Mouse (Mus musculus): ENCODE measurements around the gene Arhgap19. TPM values are rescaled to one million over a fixed set of nuclear protein-coding genes. Genes with fewer than 3 reads are reported as not detected.

Gene Arhgap19
- polyA plus RNA-seq, 1 experiment from 2014 or later, result 28.6 TPM

DNA sequence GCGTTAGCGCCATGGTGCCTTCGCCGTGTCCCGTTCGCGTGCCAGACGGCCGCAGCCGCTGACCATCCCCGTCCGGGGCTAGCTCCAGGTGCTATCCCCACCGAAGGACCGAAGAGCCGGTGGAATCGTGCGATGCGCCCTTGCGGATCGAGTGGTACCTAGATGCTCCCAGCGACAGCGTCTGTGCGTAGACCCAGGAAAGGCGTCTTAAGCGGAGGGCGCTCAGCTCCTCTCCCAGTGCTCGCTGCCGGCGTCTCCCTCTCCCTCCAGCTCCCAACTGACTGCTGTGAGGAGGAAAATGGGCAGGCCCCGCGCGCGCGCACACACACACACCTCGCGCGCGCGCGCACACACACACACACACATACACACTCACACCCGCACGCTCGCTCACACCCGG is 58.5 kb downstream of the Arhgap19 start, which contains the start of gene Slit1:
Slit1 (minus strand) TSS at position 270 of the 400 bp plus-strand sequence.
- Histone ChIP-seq H3K27ac (ENCODE audit: low read length) (no peak within 1 kb of the TSS), H3K9me3 (ENCODE audit: control insufficient read depth, low read length) (no peaks in the 10 kb centered on the region), H3K4me2 (ENCODE audit: low read depth, low read length) (peak within 1 kb of the TSS; percentile 59), H3K4me1 (replicated peaks; ENCODE audit: control insufficient read depth, insufficient read depth, low read length) (peaks cover 15% of the 10 kb centered on the region), H3K36me3 (ENCODE audit: control insufficient read depth, insufficient read depth, low read length) (no peaks in the 10 kb centered on the region), H3K9ac (ENCODE audit: low read length) (no peak within 1 kb of the TSS), H3K27me3 (ENCODE audit: control insufficient read depth, insufficient read depth, low read depth, low read length) (peaks cover 46% of the 10 kb centered on the region), H3K4me3 (ENCODE audit: low read length) (peak within 1 kb of the TSS; percentile 37)
- under 1% methylated on average over 36 of the region's 44 CpGs for WGBS
- no peak for ATAC-seq (ENCODE audit: low read depth)

DNA sequence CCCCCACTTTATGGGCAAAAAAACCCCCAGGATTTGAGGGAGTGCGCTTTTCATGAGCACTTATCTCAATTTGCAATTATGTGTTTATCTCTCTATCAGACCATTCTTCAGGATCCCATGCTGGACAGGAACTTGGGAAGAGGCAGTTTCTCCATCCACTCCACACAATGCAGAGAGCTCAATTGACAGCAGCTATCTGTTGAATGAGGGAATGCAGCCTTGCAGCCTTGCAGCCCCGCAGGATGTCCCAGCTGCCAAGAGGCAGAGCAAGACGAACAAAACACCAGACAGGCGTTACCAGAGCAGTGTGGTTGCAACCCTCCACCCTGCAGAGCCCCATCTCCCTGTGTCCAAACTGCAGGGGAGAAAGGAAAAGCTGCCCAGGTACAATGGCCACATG is 63.0 kb downstream of the Arhgap19 start:
- Histone ChIP-seq H3K36me3 (ENCODE audit: control insufficient read depth, insufficient read depth, low read length) (no peaks in the 10 kb centered on the region), H3K27ac (ENCODE audit: low read length) (no peak overlapping the region), H3K9me3 (ENCODE audit: control insufficient read depth, low read length) (no peaks in the 10 kb centered on the region), H3K4me3 (ENCODE audit: low read length) (no peak overlapping the region), H3K4me2 (ENCODE audit: low read depth, low read length) (no peak overlapping the region), H3K9ac (ENCODE audit: low read length) (no peak overlapping the region), H3K27me3 (ENCODE audit: control insufficient read depth, insufficient read depth, low read depth, low read length) (peaks cover 59% of the 10 kb centered on the region), H3K4me1 (replicated peaks; ENCODE audit: control insufficient read depth, insufficient read depth, low read length) (peaks cover 12% of the 10 kb centered on the region)
- WGBS, result 13% methylated on average over 4 of the region's 4 CpGs
- ATAC-seq (ENCODE audit: low read depth), result peak; percentile 45; the same call in 1 of the 2 replicates

DNA sequence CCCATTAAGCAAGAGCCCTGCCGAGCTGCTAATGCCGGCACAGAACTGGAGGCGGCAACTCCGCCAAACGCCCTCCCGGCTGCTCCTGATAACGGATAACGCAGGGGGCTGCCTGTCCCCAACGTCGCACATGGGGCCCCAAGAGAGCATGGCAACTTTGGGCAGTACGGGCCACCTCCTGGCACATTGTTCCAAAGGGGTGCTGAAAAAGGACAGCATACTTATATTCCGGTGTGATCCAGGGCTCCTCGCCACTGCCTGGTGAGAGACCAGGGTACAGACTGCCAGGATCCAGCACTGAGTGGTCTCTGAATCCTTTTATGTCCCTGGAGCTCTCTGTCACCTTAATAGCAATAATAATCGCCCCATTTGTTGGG is 63.4 kb downstream of the Arhgap19 start:
- H3K36me3 ChIP-seq (ENCODE audit: control insufficient read depth, insufficient read depth, low read length), result no peaks in the 10 kb centered on the region
- no peak overlapping the region for H3K4me2 ChIP-seq (ENCODE audit: low read depth, low read length)
- H3K27ac ChIP-seq (ENCODE audit: low read length), result no peak overlapping the region
- H3K4me3 ChIP-seq (ENCODE audit: low read length), result no peak overlapping the region
- no peaks in the 10 kb centered on the region for H3K9me3 ChIP-seq (ENCODE audit: control insufficient read depth, low read length)
- peaks cover 8% of the 10 kb centered on the region for H3K4me1 ChIP-seq (replicated peaks; ENCODE audit: control insufficient read depth, insufficient read depth, low read length)
- WGBS, result 10% methylated on average over 14 of the region's 14 CpGs
- no peak for ATAC-seq (ENCODE audit: low read depth)
- peaks cover 54% of the 10 kb centered on the region for H3K27me3 ChIP-seq (ENCODE audit: control insufficient read depth, insufficient read depth, low read depth, low read length)
- no peak overlapping the region for H3K9ac ChIP-seq (ENCODE audit: low read length)

DNA sequence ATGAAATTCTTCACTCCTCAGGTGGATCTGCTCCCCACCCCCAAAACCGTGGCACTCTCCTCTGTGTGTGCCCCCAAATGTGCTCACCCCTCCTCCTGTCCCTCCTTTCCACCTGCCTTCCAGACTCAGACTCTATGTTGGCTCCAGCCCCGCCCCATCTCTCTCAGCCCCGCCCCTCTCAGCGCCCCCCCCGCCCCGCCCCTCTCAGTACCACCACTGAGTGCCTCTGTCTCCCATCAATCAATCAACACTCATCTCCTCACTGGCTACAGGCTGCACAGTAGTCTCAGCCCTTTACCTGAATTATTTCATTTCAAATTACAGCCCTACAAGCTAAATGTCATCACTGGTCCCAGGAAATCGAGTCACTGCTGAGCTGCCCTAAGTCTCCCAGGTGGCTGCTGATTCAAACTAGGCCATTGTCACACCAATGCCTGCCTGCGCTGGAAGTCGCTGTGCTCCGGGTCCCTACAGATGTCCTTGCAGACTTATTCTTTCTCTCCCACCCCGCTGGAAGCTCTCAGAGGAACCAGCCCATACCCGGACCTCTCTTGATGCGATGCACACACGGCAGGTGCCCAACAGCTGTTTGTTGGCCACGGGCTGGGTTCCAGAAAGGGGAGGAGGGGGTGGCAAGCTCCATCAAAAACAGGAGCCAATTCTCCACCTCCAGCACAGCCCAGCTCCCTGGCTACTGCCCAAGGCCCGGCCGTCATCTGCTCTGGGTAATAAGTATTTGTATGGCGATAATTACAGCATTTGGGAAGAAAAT is 64.0 kb downstream of the Arhgap19 start:
- ATAC-seq (ENCODE audit: low read depth), result no peak
- H3K36me3 ChIP-seq (ENCODE audit: control insufficient read depth, insufficient read depth, low read length), result no peaks in the 10 kb centered on the region
- H3K9me3 ChIP-seq (ENCODE audit: control insufficient read depth, low read length), result no peaks in the 10 kb centered on the region
- no peak overlapping the region for H3K27ac ChIP-seq (ENCODE audit: low read length)
- H3K9ac ChIP-seq (ENCODE audit: low read length), result no peak overlapping the region
- H3K4me3 ChIP-seq (ENCODE audit: low read length), result no peak overlapping the region
- H3K4me2 ChIP-seq (ENCODE audit: low read depth, low read length), result peak overlapping the region; percentile 11; the same call in 1 of the 2 replicates
- H3K4me1 ChIP-seq (replicated peaks; ENCODE audit: control insufficient read depth, insufficient read depth, low read length), result peaks cover 3% of the 10 kb centered on the region; the same call in 1 of the 2 replicates
- 3% methylated on average over 18 of the region's 18 CpGs for WGBS
- peaks cover 48% of the 10 kb centered on the region for H3K27me3 ChIP-seq (ENCODE audit: control insufficient read depth, insufficient read depth, low read depth, low read length)

DNA sequence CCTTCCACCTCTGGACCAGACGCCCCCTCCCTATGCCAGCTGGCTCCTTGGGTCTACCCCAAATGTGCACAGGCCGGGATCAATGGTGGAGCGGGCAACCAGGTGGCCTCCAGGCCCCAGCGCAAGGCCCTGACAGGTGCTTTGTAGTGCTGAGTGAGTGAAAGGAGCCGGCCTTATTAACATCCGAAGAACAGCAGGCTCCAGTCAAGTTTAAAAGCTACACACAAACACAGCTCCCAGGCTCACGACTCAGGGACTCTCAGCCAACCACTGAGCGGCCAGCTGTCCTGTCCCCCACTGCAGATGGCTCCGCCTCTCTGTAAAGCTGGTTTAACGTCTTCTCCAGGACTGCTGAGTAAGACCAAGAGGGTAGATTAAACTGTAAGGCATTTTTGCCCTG is 67.2 kb downstream of the Arhgap19 start:
- WGBS, result 11% methylated on average over 10 of the region's 10 CpGs
- Histone ChIP-seq H3K27me3 (ENCODE audit: control insufficient read depth, insufficient read depth, low read depth, low read length) (peaks cover 30% of the 10 kb centered on the region), H3K4me1 (replicated peaks; ENCODE audit: control insufficient read depth, insufficient read depth, low read length) (peaks cover 3% of the 10 kb centered on the region; the same call in 1 of the 2 replicates), H3K4me2 (ENCODE audit: low read depth, low read length) (no peak overlapping the region), H3K9me3 (ENCODE audit: control insufficient read depth, low read length) (no peaks in the 10 kb centered on the region; the same call in 1 of the 2 replicates), H3K27ac (ENCODE audit: low read length) (no peak overlapping the region), H3K9ac (ENCODE audit: low read length) (no peak overlapping the region), H3K36me3 (ENCODE audit: control insufficient read depth, insufficient read depth, low read length) (no peaks in the 10 kb centered on the region), H3K4me3 (ENCODE audit: low read length) (no peak overlapping the region)
- peak; percentile 54; the same call in 1 of the 2 replicates for ATAC-seq (ENCODE audit: low read depth)

DNA sequence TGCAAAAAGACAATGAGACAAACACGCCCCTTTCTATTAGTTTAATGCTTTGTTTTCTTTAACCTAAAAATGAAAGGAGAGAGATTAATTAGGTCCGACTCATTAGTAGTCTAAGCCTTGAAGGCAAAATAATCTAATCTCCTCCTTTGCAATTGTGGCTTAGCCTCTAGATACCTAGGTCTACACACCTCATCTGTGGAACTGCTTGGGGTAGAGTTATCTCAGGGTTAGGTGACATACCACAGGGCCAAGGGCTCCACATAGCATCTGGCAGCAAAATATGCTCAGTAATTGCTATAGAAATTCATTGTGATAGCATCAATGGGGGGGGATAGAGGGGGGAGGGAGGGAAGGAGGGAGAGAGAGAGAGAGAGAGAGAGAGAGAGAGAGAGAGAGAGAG is 76.4 kb downstream of the Arhgap19 start:
- no peaks in the 10 kb centered on the region for H3K36me3 ChIP-seq (ENCODE audit: control insufficient read depth, insufficient read depth, low read length)
- H3K4me3 ChIP-seq (ENCODE audit: low read length), result no peak overlapping the region
- no peak for ATAC-seq (ENCODE audit: low read depth)
- no peak overlapping the region for H3K4me2 ChIP-seq (ENCODE audit: low read depth, low read length)
- H3K9me3 ChIP-seq (ENCODE audit: control insufficient read depth, low read length), result no peaks in the 10 kb centered on the region
- no peaks in the 10 kb centered on the region for H3K4me1 ChIP-seq (replicated peaks; ENCODE audit: control insufficient read depth, insufficient read depth, low read length)
- H3K27ac ChIP-seq (ENCODE audit: low read length), result no peak overlapping the region
- 51% methylated on average over 2 of the region's 2 CpGs for WGBS
- no peak overlapping the region for H3K9ac ChIP-seq (ENCODE audit: low read length)
- no peaks in the 10 kb centered on the region for H3K27me3 ChIP-seq (ENCODE audit: control insufficient read depth, insufficient read depth, low read depth, low read length)

DNA sequence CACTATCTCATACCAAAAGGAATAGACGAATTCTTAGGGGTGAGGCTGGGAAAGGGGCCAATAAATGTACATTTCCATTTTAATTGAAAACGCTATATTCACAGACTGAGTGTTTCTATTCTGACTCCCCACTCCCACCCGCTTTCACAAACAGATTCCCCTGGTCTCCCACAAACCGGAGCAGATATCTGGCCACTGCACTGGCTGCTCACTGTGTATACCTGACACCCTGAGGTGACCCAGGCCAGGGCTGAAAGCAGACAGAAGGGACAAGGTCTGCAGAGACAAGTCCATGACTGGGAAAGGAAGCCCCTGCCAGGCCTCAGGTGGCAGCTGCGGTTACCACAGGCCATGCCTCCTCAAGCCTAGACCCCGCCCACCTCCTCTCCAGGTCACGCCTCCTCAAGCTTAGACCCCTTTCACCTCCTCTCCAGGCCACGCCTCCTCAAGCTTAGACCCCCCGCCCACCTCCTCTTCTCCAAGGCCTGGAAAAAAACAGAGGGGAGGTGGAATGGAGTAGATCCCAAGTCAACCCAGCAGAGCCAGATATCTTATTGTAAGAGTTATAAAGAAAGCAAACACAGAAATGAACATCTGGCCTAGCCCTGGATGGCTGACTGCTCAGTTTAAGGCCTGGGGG is 76.9 kb downstream of the Arhgap19 start:
- Histone ChIP-seq H3K4me2 (ENCODE audit: low read depth, low read length) (no peak overlapping the region), H3K27ac (ENCODE audit: low read length) (no peak overlapping the region), H3K4me1 (replicated peaks; ENCODE audit: control insufficient read depth, insufficient read depth, low read length) (no peaks in the 10 kb centered on the region), H3K9ac (ENCODE audit: low read length) (no peak overlapping the region), H3K27me3 (ENCODE audit: control insufficient read depth, insufficient read depth, low read depth, low read length) (no peaks in the 10 kb centered on the region), H3K9me3 (ENCODE audit: control insufficient read depth, low read length) (no peaks in the 10 kb centered on the region), H3K36me3 (ENCODE audit: control insufficient read depth, insufficient read depth, low read length) (no peaks in the 10 kb centered on the region), H3K4me3 (ENCODE audit: low read length) (no peak overlapping the region)
- 27% methylated on average over 9 of the region's 9 CpGs for WGBS
- no peak for ATAC-seq (ENCODE audit: low read depth)

DNA sequence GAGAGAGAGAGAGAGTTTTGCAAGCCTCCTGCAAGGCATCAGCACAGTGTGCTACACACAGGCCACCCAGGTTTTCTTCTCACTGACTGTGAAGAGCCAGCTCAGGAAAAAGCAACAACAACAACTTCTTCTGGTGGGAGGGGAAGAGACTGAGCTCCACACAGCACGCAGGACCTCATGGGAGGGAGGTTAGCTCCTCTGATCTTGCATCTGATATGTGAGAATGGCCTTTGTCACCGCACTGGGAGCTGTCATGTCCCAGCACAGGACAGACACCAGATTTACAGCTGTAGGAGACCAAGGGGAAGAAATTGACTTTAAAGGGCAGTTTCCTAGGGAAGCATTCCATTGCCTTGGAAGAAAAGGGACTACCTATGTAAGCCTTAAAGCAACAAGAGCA is 78.5 kb downstream of the Arhgap19 start:
- H3K4me3 ChIP-seq (ENCODE audit: low read length), result no peak overlapping the region
- H3K4me1 ChIP-seq (replicated peaks; ENCODE audit: control insufficient read depth, insufficient read depth, low read length), result no peaks in the 10 kb centered on the region
- no peaks in the 10 kb centered on the region for H3K36me3 ChIP-seq (ENCODE audit: control insufficient read depth, insufficient read depth, low read length)
- no peak for ATAC-seq (ENCODE audit: low read depth)
- H3K9me3 ChIP-seq (ENCODE audit: control insufficient read depth, low read length), result no peaks in the 10 kb centered on the region
- WGBS, result 16% methylated on average over 2 of the region's 2 CpGs
- no peak overlapping the region for H3K9ac ChIP-seq (ENCODE audit: low read length)
- no peak overlapping the region for H3K4me2 ChIP-seq (ENCODE audit: low read depth, low read length)
- H3K27ac ChIP-seq (ENCODE audit: low read length), result no peak overlapping the region
- no peaks in the 10 kb centered on the region for H3K27me3 ChIP-seq (ENCODE audit: control insufficient read depth, insufficient read depth, low read depth, low read length)

DNA sequence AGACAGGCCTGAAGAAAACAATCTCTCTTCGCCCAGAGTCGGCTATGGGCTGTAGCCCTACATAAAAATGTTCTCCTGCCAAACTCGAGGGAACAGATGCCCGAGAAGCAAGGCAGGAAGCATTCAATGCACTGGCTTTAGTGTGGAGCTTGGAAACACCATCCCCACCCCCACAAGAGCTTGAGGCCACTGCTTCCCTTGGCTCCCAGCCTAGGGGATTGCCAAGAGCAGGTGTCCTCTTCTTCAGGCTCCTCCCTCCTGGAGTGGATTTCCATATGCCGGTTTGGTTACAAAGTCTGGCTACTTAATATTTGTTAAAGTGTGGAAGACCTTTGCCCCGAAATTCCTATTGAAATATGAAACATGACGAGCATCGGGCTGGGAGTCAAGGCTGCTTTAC is 82.4 kb downstream of the Arhgap19 start:
- Histone ChIP-seq H3K9ac (ENCODE audit: low read length) (no peak overlapping the region), H3K9me3 (ENCODE audit: control insufficient read depth, low read length) (no peaks in the 10 kb centered on the region), H3K36me3 (ENCODE audit: control insufficient read depth, insufficient read depth, low read length) (no peaks in the 10 kb centered on the region), H3K4me3 (ENCODE audit: low read length) (no peak overlapping the region), H3K4me1 (replicated peaks; ENCODE audit: control insufficient read depth, insufficient read depth, low read length) (0 out of 2 replicates have a peak, but pooled peaks cover 2% of the 10 kb centered on the region), H3K4me2 (ENCODE audit: low read depth, low read length) (no peak overlapping the region), H3K27me3 (ENCODE audit: control insufficient read depth, insufficient read depth, low read depth, low read length) (no peaks in the 10 kb centered on the region; the same call in 1 of the 2 replicates), H3K27ac (ENCODE audit: low read length) (no peak overlapping the region)
- WGBS, result 59% methylated on average over 8 of the region's 8 CpGs
- ATAC-seq (ENCODE audit: low read depth), result no peak
